Mouse (Mus musculus) MEL (cell line): ENCODE results near the gene Gif. TPM values are rescaled to one million over a fixed set of nuclear protein-coding genes. Genes with fewer than 3 reads are reported as not detected.
A peak's percentile ranks its signal among the peaks of the same experiment; 100 is the strongest.

Source experiments
- DNase-seq: peaks from one replicate; pipeline ENCODE4 v3.0.0; 2011; ENCODE audit warnings: low read depth, low spot score
- H3K27ac ChIP-seq: 2 replicates; pipeline ENCODE4 v1.5.1; 2012; ENCODE audit warnings: low read depth, mild to moderate bottlenecking, control low read depth, low read length, moderate library complexity; ENCODE audit not compliant: control insufficient read depth
- H3K27me3 ChIP-seq, 2 experiments: fragments of 150-350 bp in 1 of 2; sonication (generic) in 1 of 2; 2 replicates each; pipeline ENCODE4 v1.6.1; 2012; ENCODE audit warnings: low read length in 2 of 2, mild to moderate bottlenecking in 2 of 2, improper control_type of control experiment in 1 of 2, moderate library complexity in 1 of 2; ENCODE audit not compliant: insufficient read depth in 2 of 2, control insufficient read depth in 1 of 2
- H3K36me3 ChIP-seq, 2 experiments: 2 replicates each; pipeline ENCODE4 v1.6.1; 2012 to 2014; ENCODE audit warnings: low read length in 2 of 2, improper control_type of control experiment in 1 of 2, inconsistent platforms in 1 of 2, mild to moderate bottlenecking in 1 of 2; ENCODE audit not compliant: insufficient read depth in 2 of 2, control insufficient read depth in 1 of 2
- H3K4me1 ChIP-seq, 2 experiments: fragments of 150-350 bp in 1 of 2; sonication (generic) in 1 of 2; 2 replicates each; pipeline ENCODE4 v1.6.1; 2012; ENCODE audit warnings: low read length in 2 of 2, improper control_type of control experiment in 1 of 2, mild to moderate bottlenecking in 1 of 2; ENCODE audit not compliant: insufficient read depth in 2 of 2, control insufficient read depth in 1 of 2
- H3K4me3 ChIP-seq, 2 experiments: fragments of 150-350 bp in 1 of 2; sonication (generic) in 1 of 2; 2 replicates each; pipeline ENCODE4 v1.5.1; 2012; ENCODE audit warnings: low read depth in 2 of 2, low read length in 2 of 2, mild to moderate bottlenecking in 2 of 2, moderate library complexity in 2 of 2, control low read depth in 1 of 2, improper control_type of control experiment in 1 of 2; ENCODE audit not compliant: control insufficient read depth in 1 of 2, insufficient read depth in 1 of 2
- H3K79me2 ChIP-seq: 2 replicates; pipeline ENCODE4 v1.6.1; 2012; ENCODE audit warnings: mild to moderate bottlenecking, low read length, moderate library complexity; ENCODE audit not compliant: control insufficient read depth, poor library complexity, insufficient read depth
- H3K9ac ChIP-seq: 2 replicates; pipeline ENCODE4 v1.6.1; 2012; ENCODE audit warnings: low read depth, mild to moderate bottlenecking, control low read depth, low read length, moderate library complexity; ENCODE audit not compliant: control insufficient read depth, poor library complexity, severe bottlenecking
- H3K9me3 ChIP-seq: fragments of 150-350 bp; sonication (generic); replicated peaks from 2 replicates; pipeline ENCODE4 v1.6.1; 2012; ENCODE audit warnings: mild to moderate bottlenecking, low read length, improper control_type of control experiment, moderate library complexity; ENCODE audit not compliant: insufficient read depth
- BHLHE40 ChIP-seq: IDR thresholded peaks from 2 replicates; pipeline ENCODE4 v1.6.1; 2012; ENCODE audit warnings: low read depth, mild to moderate bottlenecking, inconsistent platforms, low read length, improper control_type of control experiment, borderline replicate concordance
- CHD1 ChIP-seq: IDR thresholded peaks from 2 replicates; pipeline ENCODE4 v1.6.1; 2012; ENCODE audit warnings: low read depth, mild to moderate bottlenecking, inconsistent platforms, low read length, improper control_type of control experiment
- EP300 ChIP-seq, 2 experiments: IDR thresholded peaks; 2 replicates each; pipeline ENCODE4 v1.6.1; 2011; ENCODE audit warnings: improper control_type of control experiment in 2 of 2, low read length in 2 of 2, low read depth in 1 of 2, mild to moderate bottlenecking in 1 of 2
- ETS1 ChIP-seq: IDR thresholded peaks from 2 replicates; pipeline ENCODE4 v1.6.1; 2012; ENCODE audit warnings: low read depth, mild to moderate bottlenecking, inconsistent platforms, low read length, improper control_type of control experiment, moderate library complexity
- GABPA ChIP-seq: IDR thresholded peaks from 2 replicates; pipeline ENCODE4 v1.6.1; 2012; ENCODE audit warnings: low read depth, mild to moderate bottlenecking, inconsistent platforms, low read length, improper control_type of control experiment, moderate library complexity
- GATA1 ChIP-seq: IDR thresholded peaks from 2 replicates; pipeline ENCODE4 v1.6.1; 2011; ENCODE audit warnings: low read depth, low read length, improper control_type of control experiment
- HCFC1 ChIP-seq: IDR thresholded peaks from 2 replicates; pipeline ENCODE4 v1.6.1; 2012; ENCODE audit warnings: low read depth, mild to moderate bottlenecking, inconsistent platforms, low read length, improper control_type of control experiment, moderate library complexity
- JUND ChIP-seq: IDR thresholded peaks from 2 replicates; pipeline ENCODE4 v1.6.1; 2011; ENCODE audit warnings: low read depth, mild to moderate bottlenecking, improper control_type of control experiment, low read length
- KAT2A ChIP-seq: conservative IDR thresholded peaks from 2 replicates; pipeline ENCODE4 v1.6.1; 2012; ENCODE audit warnings: low read depth, low read length, improper control_type of control experiment, inconsistent platforms
- MAFK ChIP-seq: IDR thresholded peaks from 2 replicates; pipeline ENCODE4 v1.6.1; 2011; ENCODE audit warnings: low read depth, mild to moderate bottlenecking, low read length, improper control_type of control experiment, borderline replicate concordance
- MAX ChIP-seq: IDR thresholded peaks from 2 replicates; pipeline ENCODE4 v1.6.1; 2011; ENCODE audit warnings: low read length, improper control_type of control experiment
- MAZ ChIP-seq: IDR thresholded peaks from 2 replicates; pipeline ENCODE4 v1.6.1; 2012; ENCODE audit warnings: low read depth, mild to moderate bottlenecking, inconsistent platforms, low read length, improper control_type of control experiment
- MEF2A ChIP-seq: IDR thresholded peaks from 2 replicates; pipeline ENCODE4 v1.6.1; 2014; ENCODE audit warnings: low read depth, mild to moderate bottlenecking, inconsistent platforms, low read length, improper control_type of control experiment; ENCODE audit not compliant: poor library complexity, insufficient replicate concordance, severe bottlenecking; ENCODE audit errors: extremely low read depth
- MXI1 ChIP-seq: IDR thresholded peaks from 2 replicates; pipeline ENCODE4 v1.6.1; 2011; ENCODE audit warnings: mild to moderate bottlenecking, low read depth, low read length, improper control_type of control experiment
- MYB ChIP-seq: IDR thresholded peaks from 2 replicates; pipeline ENCODE4 v1.6.1; 2011; ENCODE audit warnings: mild to moderate bottlenecking, low read depth, low read length, improper control_type of control experiment
- MYC ChIP-seq: IDR thresholded peaks from 2 replicates; pipeline ENCODE4 v1.6.1; 2011; ENCODE audit warnings: low read depth, mild to moderate bottlenecking, low read length, improper control_type of control experiment, moderate library complexity
- POLR2A ChIP-seq, 2 experiments: IDR thresholded peaks; 2 replicates each; pipeline ENCODE4 v1.6.1; 2011 to 2012; ENCODE audit warnings: low read length in 2 of 2, mild to moderate bottlenecking in 2 of 2, control low read depth in 1 of 2, improper control_type of control experiment in 1 of 2, low read depth in 1 of 2, moderate library complexity in 1 of 2; ENCODE audit not compliant: control insufficient read depth in 1 of 2, insufficient read depth in 1 of 2, poor library complexity in 1 of 2
- RAD21 ChIP-seq: IDR thresholded peaks from 2 replicates; pipeline ENCODE4 v1.6.1; 2011; ENCODE audit warnings: mild to moderate bottlenecking, low read depth, low read length, improper control_type of control experiment
- SIN3A ChIP-seq: IDR thresholded peaks from 2 replicates; pipeline ENCODE4 v1.6.1; 2012; ENCODE audit warnings: low read length, improper control_type of control experiment, inconsistent platforms
- SMC3 ChIP-seq: IDR thresholded peaks from 2 replicates; pipeline ENCODE4 v1.6.1; 2011; ENCODE audit warnings: low read depth, low read length, improper control_type of control experiment
- UBTF ChIP-seq: IDR thresholded peaks from 2 replicates; pipeline ENCODE4 v1.6.1; 2012; ENCODE audit warnings: low read depth, mild to moderate bottlenecking, inconsistent platforms, low read length, improper control_type of control experiment, moderate library complexity, borderline replicate concordance; ENCODE audit not compliant: insufficient read depth
- USF1 ChIP-seq: IDR thresholded peaks from 2 replicates; pipeline ENCODE4 v1.6.1; 2014; ENCODE audit warnings: low read depth, mild to moderate bottlenecking, inconsistent platforms, low read length, improper control_type of control experiment, moderate library complexity
- USF2 ChIP-seq, 2 experiments: IDR thresholded peaks; 2 replicates each; pipeline ENCODE4 v1.6.1; 2011 to 2012; ENCODE audit warnings: improper control_type of control experiment in 2 of 2, low read length in 2 of 2, borderline replicate concordance in 1 of 2, inconsistent platforms in 1 of 2, low read depth in 1 of 2, mild to moderate bottlenecking in 1 of 2; ENCODE audit not compliant: insufficient read depth in 1 of 2
- ZC3H11A ChIP-seq: IDR thresholded peaks from 2 replicates; pipeline ENCODE4 v1.6.1; 2012; ENCODE audit warnings: low read depth, mild to moderate bottlenecking, inconsistent platforms, low read length, improper control_type of control experiment
- ZKSCAN1 ChIP-seq: IDR thresholded peaks from 2 replicates; pipeline ENCODE4 v1.6.1; 2012; ENCODE audit warnings: low read depth, mild to moderate bottlenecking, inconsistent platforms, low read length, improper control_type of control experiment, moderate library complexity
- ZMIZ1 ChIP-seq: IDR thresholded peaks from 2 replicates; pipeline ENCODE4 v1.6.1; 2012; ENCODE audit warnings: low read depth, mild to moderate bottlenecking, inconsistent platforms, low read length, improper control_type of control experiment, moderate library complexity
- polyA plus RNA-seq, 2 experiments: library from polyadenylated mRNA; stranded (reverse) in 1 of 2; unstranded in 1 of 2; fragments of >175 nt in 1 of 2; fragments of >200 nt in 1 of 2; gene quantifications; 2 replicates each; pipeline versions ENCODE4 v1.2.1 to v1.2.4; 2012; ENCODE audit warnings: low replicate concordance in 2 of 2, low read depth in 1 of 2; ENCODE audit not compliant: insufficient read length in 2 of 2, insufficient read depth in 1 of 2, missing spikeins in 1 of 2
- total RNA-seq: library from RNA; depleted of rRNA; stranded (reverse); fragments of 300-350 nt; gene quantifications from 2 replicates; pipeline ENCODE4 v1.2.3, GENCODE M21; 2012

Gene Gif
- total and polyA plus RNA-seq, 3 experiments, result not detected

- Histone ChIP-seq H3K9me3 (no peaks in the 10 kb centered on the region), H3K79me2 (no peaks in the 10 kb centered on the region), H3K36me3 (no peaks in the 10 kb centered on the region), H3K4me3 (no peak overlapping the region), H3K27me3 (peaks cover 2 to 3% of the 10 kb centered on the region in 2 experiments; a peak in 2 of 4 replicates), H3K27ac (no peak overlapping the region), H3K9ac (no peak overlapping the region), H3K4me1 (no peaks in the 10 kb centered on the region)
- DNase-seq, result no peak
- TF ChIP-seq USF1 (peak; percentile 59; the same call in 1 of the 2 replicates), UBTF (no peak), EP300 (IDR thresholded peaks at IDR 0.05; ENCODE audit: low read depth in 1 of 2, low read length in 2 of 2) (no peak)
Measured at GRCm38 (mm10) chr19:11736455-11736854, 10.9 kb upstream of the Gif start.

- Histone ChIP-seq H3K27me3 (peaks cover 0 to 3% of the 10 kb centered on the region in 2 experiments; a peak in 2 of 4 replicates), H3K9me3 (no peaks in the 10 kb centered on the region), H3K36me3 (no peaks in the 10 kb centered on the region), H3K4me3 (no peak overlapping the region), H3K27ac (no peak overlapping the region), H3K79me2 (no peaks in the 10 kb centered on the region), H3K4me1 (no peaks in the 10 kb centered on the region; a peak in 1 of 4 replicates), H3K9ac (no peak overlapping the region)
- no peak for DNase-seq
- TF ChIP-seq BHLHE40, result no peak
- no peak for TF ChIP-seq USF2 (IDR thresholded peaks at IDR 0.05; ENCODE audit: borderline replicate concordance in 1 of 2, insufficient read depth in 1 of 2, low read depth in 1 of 2, low read length in 2 of 2)
- no peak for TF ChIP-seq MYC
- TF ChIP-seq GABPA, result no peak
Measured at GRCm38 (mm10) chr19:11745680-11746079, 1.7 kb upstream of the Gif start.

GRCm38 (mm10) chr19:11765059-11765458 lies 17.7 kb downstream of the Gif start:
- H3K9ac ChIP-seq, result no peak overlapping the region
- peaks cover 3 to 7% of the 10 kb centered on the region in 2 experiments; a peak in 3 of 4 replicates for H3K4me1 ChIP-seq
- no peak for DNase-seq
- H3K79me2 ChIP-seq, result no peaks in the 10 kb centered on the region
- H3K9me3 ChIP-seq, result no peaks in the 10 kb centered on the region
- peaks cover 0 to 3% of the 10 kb centered on the region in 2 experiments; a peak in 2 of 4 replicates for H3K36me3 ChIP-seq
- H3K27me3 ChIP-seq, result peaks cover 0 to 2% of the 10 kb centered on the region in 2 experiments; a peak in 2 of 4 replicates
- H3K4me3 ChIP-seq, result no peak overlapping the region
- no peak overlapping the region for H3K27ac ChIP-seq
- TF ChIP-seq MAX (no peak), ZC3H11A (peak; percentile 62), MXI1 (no peak), ETS1 (no peak), MAFK (no peak), SMC3 (peak; percentile 71), KAT2A (no peak), CHD1 (no peak), HCFC1 (no peak), JUND (no peak), MYB (no peak), GATA1 (no peak), USF2 (IDR thresholded peaks at IDR 0.05; ENCODE audit: borderline replicate concordance in 1 of 2, insufficient read depth in 1 of 2, low read depth in 1 of 2, low read length in 2 of 2) (no peak), GABPA (no peak), ZKSCAN1 (no peak), POLR2A (IDR thresholded peaks at IDR 0.05; ENCODE audit: control insufficient read depth in 1 of 2, insufficient read depth in 1 of 2, low read depth in 1 of 2, low read length in 2 of 2, poor library complexity in 1 of 2) (no peak), SIN3A (no peak), MAZ (no peak), MEF2A (no peak), ZMIZ1 (no peak), RAD21 (peak; percentile 75)
